Mouse (Mus musculus) myocyte (in vitro differentiated cells): ENCODE data around the gene Edem3.

Source experiments
- E2F4 ChIP-seq: IDR thresholded peaks from one replicate; pipeline ENCODE4 v1.6.1; 2011; ENCODE audit warnings: mild to moderate bottlenecking, control low read depth, moderate library complexity; ENCODE audit not compliant: insufficient read depth
- MYOG ChIP-seq, 3 experiments: IDR thresholded peaks; one replicate each; pipeline ENCODE4 v1.6.1; 2011; ENCODE audit warnings: control low read depth in 2 of 3, low read depth in 2 of 3, mild to moderate bottlenecking in 2 of 3; ENCODE audit not compliant: insufficient read length in 2 of 3, control insufficient read depth in 1 of 3, insufficient read depth in 1 of 3
- POLR2A ChIP-seq: IDR thresholded peaks from one replicate; pipeline ENCODE4 v1.6.1; 2011; ENCODE audit warnings: low read depth, mild to moderate bottlenecking, control low read depth, moderate library complexity; ENCODE audit not compliant: insufficient read length
- POLR2AphosphoS2 ChIP-seq: IDR thresholded peaks from one replicate; pipeline ENCODE4 v1.6.1; 2011; ENCODE audit warnings: low read depth, control low read depth; ENCODE audit not compliant: insufficient read length
- SRF ChIP-seq: IDR thresholded peaks from one replicate; pipeline ENCODE4 v1.6.1; 2011; ENCODE audit warnings: low read depth; ENCODE audit not compliant: control insufficient read depth, insufficient read length
- TCF12 ChIP-seq: IDR thresholded peaks from one replicate; pipeline ENCODE4 v1.6.1; 2011; ENCODE audit warnings: mild to moderate bottlenecking, control low read depth; ENCODE audit not compliant: poor library complexity, insufficient read depth, severe bottlenecking
- USF1 ChIP-seq: IDR thresholded peaks from one replicate; pipeline ENCODE4 v1.6.1; 2011; ENCODE audit warnings: low read depth, mild to moderate bottlenecking, control low read depth, moderate library complexity

GRCm38 (mm10) chr1:151717624-151718023 is 37.5 kb upstream of the Edem3 start:
- TF ChIP-seq POLR2A, result no peak
- no peak for TF ChIP-seq SRF
- no peak for TF ChIP-seq E2F4
- no peak for TF ChIP-seq TCF12
- TF ChIP-seq MYOG (IDR thresholded peaks at IDR 0.05; ENCODE audit: control insufficient read depth in 1 of 3, insufficient read depth in 1 of 3, insufficient read length in 2 of 3, low read depth in 2 of 3), result peak in 2 of 3 experiments; percentile 61 to 75
- TF ChIP-seq USF1, result no peak
- no peak for TF ChIP-seq POLR2AphosphoS2
